Mouse (Mus musculus): ENCODE measurements around the gene Fam72a. TPM values are rescaled to one million over a fixed set of nuclear protein-coding genes. Genes with fewer than 3 reads are reported as not detected.
A peak's percentile ranks its signal among the peaks of the same experiment; 100 is the strongest.

Gene Fam72a
- 1 to 10 TPM in 1 of 2 experiments, under 1 TPM in 1; 0.95 to 1.8 TPM for total RNA-seq (2021)
- long read RNA-seq, experiment 1, partial matches to known transcripts = 0 of 1 reads
- long read RNA-seq, experiment 1, other reads (novel, unspliced or antisense) = 0 of 1 reads
- long read RNA-seq, experiment 2, partial matches to known transcripts = 0 of 1 reads
- long read RNA-seq, experiment 2, other reads (novel, unspliced or antisense) = 0 of 1 reads

- DNase-seq (ENCODE audit: low spot score in 2 of 2) = peak; percentile 99
Measured at GRCm38 (mm10) chr1:131527281-131528080, at the start of gene Fam72a, which contains the start of gene Srgap2. Fam72a (plus strand) TSS chr1:131527903. Srgap2 (minus strand) TSS chr1:131527352.

GRCm38 (mm10) chr1:131478770-131479305 lies 48.9 kb upstream of the Fam72a start:
- DNase-seq (ENCODE audit: low spot score in 2 of 2) = no peak

GRCm38 (mm10) chr1:131481391-131481790 lies 46.3 kb upstream of the Fam72a start:
- DNase-seq (ENCODE audit: low spot score in 2 of 2) = no peak

- peak in 1 of 2 experiments; percentile 42 for DNase-seq (ENCODE audit: low spot score in 2 of 2)
Measured at GRCm38 (mm10) chr1:131482242-131482641, 45.5 kb upstream of the Fam72a start.

- DNase-seq (ENCODE audit: low spot score in 2 of 2) = no peak
Measured at GRCm38 (mm10) chr1:131486094-131486850, 41.4 kb upstream of the Fam72a start.

GRCm38 (mm10) chr1:131489312-131489711 lies 38.4 kb upstream of the Fam72a start:
- DNase-seq (ENCODE audit: low spot score in 2 of 2) = no peak

- no peak for DNase-seq (ENCODE audit: low spot score in 2 of 2)
Measured at GRCm38 (mm10) chr1:131491579-131491978, 36.1 kb upstream of the Fam72a start.

- DNase-seq (ENCODE audit: low spot score in 2 of 2) = peak in 1 of 2 experiments; percentile 31
Measured at GRCm38 (mm10) chr1:131492360-131492759, 35.3 kb upstream of the Fam72a start.

- DNase-seq (ENCODE audit: low spot score in 2 of 2) = no peak
Measured at GRCm38 (mm10) chr1:131493966-131494898, 33.5 kb upstream of the Fam72a start.

GRCm38 (mm10) chr1:131498231-131498630 lies 29.5 kb upstream of the Fam72a start:
- no peak for DNase-seq (ENCODE audit: low spot score in 2 of 2)

GRCm38 (mm10) chr1:131501681-131502080 lies 26.0 kb upstream of the Fam72a start:
- DNase-seq (ENCODE audit: low spot score in 2 of 2) = no peak

GRCm38 (mm10) chr1:131511131-131511530 lies 16.6 kb upstream of the Fam72a start:
- DNase-seq (ENCODE audit: low spot score in 2 of 2) = no peak

GRCm38 (mm10) chr1:131511661-131512500 lies 15.8 kb upstream of the Fam72a start:
- no peak for DNase-seq (ENCODE audit: low spot score in 2 of 2)

- DNase-seq (ENCODE audit: low spot score in 2 of 2) = no peak
Measured at GRCm38 (mm10) chr1:131513136-131513535, 14.6 kb upstream of the Fam72a start.

- DNase-seq (ENCODE audit: low spot score in 2 of 2) = no peak
Measured at GRCm38 (mm10) chr1:131514197-131514596, 13.5 kb upstream of the Fam72a start.

- DNase-seq (ENCODE audit: low spot score in 2 of 2) = no peak
Measured at GRCm38 (mm10) chr1:131516588-131516987, 11.1 kb upstream of the Fam72a start.

GRCm38 (mm10) chr1:131523794-131524193 lies 3.9 kb upstream of the Fam72a start:
- DNase-seq (ENCODE audit: low spot score in 2 of 2) = peak in 1 of 2 experiments; percentile 28

GRCm38 (mm10) chr1:131525101-131525585 lies 2.6 kb upstream of the Fam72a start:
- peak; percentile 45 to 54 for DNase-seq (ENCODE audit: low spot score in 2 of 2)

- peak; percentile 55 to 58 for DNase-seq (ENCODE audit: low spot score in 2 of 2)
Measured at GRCm38 (mm10) chr1:131525586-131526271, 2.0 kb upstream of the Fam72a start.

All from layer of hippocampus, postnatal 14 days (tissue).